Mouse (Mus musculus) CD4-positive naive resting alpha-beta T cell, adult 76 days (primary cell): Measurements from ENCODE around the gene Trip12. TPM values are rescaled to one million over a fixed set of nuclear protein-coding genes. Genes with fewer than 3 reads are reported as not detected.

Experiments used
- total RNA-seq: library from RNA; stranded (reverse); gene quantifications from one replicate; pipeline ENCODE4 v1.2.4, GENCODE M21; 2023

Trip12 gene
- total RNA-seq: 323 TPM

DNA sequence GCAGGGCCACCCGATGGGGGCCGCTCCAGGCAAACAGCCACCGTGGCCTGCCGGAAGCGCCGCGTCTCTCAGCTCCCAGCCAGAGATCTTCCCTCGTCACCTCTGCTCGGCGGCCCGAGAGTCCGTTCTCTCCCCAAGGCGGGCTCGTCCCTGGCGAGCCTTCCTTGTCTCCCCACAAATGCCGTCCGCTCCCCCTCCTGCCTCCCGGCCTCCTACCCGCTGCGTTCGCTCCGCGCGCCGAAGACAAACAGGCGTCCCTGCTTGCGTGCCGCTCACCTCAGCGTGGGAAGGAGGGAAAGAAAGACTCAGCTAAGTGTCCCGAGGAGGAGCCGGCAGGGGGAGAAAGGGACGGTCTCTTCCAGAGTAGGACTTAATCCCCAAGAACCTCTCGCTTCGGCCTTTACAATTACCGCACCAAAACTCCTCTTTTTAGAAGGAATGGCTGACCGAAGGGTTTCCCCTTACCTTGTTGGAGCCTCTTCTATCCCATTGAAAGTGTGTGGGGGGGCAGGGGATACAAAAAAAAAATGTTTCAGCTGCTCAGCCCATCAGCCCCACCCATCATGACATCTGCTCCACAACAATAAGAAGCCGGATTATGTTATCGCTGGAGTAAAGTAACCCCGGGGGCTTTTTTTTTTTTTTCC, at the start of gene Trip12:
Trip12 (minus strand) TSS at position 499 of the 647 bp plus-strand sequence.

DNA sequence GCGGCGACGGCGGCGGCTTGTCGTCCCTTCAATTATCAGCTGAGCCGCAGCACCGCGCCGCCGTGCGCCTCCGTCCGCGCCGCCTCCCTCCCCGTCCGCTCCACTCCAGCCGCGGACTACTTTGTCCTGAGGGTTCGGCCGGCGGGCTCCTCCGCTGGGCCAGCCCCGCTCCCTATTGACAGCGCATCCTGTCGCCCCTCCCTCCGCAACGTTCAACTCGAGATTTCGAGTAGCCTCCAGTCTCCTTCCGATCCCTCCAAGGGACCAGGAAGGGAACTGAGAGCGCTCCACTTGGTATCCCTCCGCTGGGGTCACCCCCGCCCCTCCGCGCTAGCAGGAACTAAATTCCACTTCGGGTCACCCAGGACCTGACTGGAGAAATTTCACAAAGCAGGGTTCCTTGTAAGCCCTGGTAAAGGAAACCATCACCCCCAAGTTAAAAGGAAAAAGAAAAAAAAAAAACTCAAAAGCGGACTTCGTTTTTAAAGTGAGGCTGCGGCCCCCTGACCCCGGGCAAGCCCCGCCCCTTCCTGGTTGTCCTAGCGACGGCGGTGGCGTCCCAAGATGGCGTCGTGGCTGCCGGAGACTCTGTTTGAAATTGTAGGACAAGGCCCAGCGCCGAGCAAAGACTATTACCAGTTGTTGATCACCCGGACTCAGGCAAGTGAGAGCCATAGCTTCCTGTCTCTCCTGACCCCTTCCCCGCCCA, 853 bp downstream of the Trip12 start, which contains the start of gene Fbxo36:
Fbxo36 (plus strand) TSS at position 533 of the 709 bp plus-strand sequence.

DNA sequence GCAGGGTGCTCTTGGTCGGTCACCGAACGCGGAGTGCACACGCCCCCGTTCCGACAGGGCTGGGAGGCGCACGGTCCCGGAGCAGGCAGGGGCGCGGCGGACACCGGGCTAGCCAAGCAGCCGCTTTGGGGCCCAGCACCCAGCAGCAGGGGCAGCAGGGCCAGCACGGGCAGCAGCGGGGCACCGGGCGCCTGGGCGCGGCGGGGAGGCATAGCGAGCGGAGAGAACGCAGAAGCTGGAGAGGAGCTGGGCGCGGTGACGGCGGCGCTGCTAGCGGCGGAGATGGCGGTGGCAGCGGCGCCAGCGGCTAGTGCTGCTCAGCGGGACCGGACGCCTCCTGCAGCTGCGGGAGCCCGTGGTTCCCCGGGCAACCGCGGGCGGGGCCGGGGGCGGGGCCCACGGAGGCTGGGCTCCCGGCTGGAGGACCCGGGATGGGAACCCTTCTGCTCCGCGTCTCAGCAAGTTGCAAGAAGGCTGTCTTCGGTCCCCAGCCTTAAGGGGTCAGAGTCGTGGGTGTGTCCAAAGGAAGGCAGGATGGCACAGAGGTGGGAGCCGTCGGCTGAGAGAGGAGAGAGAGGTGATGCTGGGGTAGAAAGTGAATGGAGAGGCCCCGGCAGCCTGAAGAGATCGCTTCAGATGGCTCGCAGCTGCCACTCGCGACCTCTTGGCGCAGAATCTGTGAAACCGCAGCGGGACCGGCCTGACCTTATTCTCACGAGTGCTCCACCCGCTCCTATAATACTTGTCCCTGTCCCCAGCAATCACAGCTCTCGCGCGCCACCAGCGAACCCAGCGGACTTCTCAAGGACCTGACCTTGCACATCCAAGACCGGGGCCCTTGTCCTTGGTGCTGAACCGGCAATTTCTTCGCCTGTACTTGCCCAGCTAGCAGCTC, 144.6 kb downstream of the Trip12 start, which contains the start of gene Dner:
Dner (minus strand) TSS at position 705 of the 895 bp plus-strand sequence.

Other genes with a start within 250 kb of the Trip12 start
- gene Dner, start 144.3 kb downstream of the Trip12 start, total RNA-seq: not detected
- 1.3 TPM for gene Fbxo36, start 675 bp downstream of the Trip12 start, total RNA-seq
- gene Slc16a14, start 94.6 kb upstream of the Trip12 start, total RNA-seq: not detected